Mouse (Mus musculus) spleen, embryonic (tissue): Measurements from ENCODE around the gene Lgi4.

ENCODE experiments used
- CTCF ChIA-PET: fragments of 350-600 bp; sonication (Branson Sonifier 250); formaldehyde crosslinking; loops from one replicate; lab custom pipeline; 2022; lab: Charles Lee

The Lgi4 gene

DNA sequence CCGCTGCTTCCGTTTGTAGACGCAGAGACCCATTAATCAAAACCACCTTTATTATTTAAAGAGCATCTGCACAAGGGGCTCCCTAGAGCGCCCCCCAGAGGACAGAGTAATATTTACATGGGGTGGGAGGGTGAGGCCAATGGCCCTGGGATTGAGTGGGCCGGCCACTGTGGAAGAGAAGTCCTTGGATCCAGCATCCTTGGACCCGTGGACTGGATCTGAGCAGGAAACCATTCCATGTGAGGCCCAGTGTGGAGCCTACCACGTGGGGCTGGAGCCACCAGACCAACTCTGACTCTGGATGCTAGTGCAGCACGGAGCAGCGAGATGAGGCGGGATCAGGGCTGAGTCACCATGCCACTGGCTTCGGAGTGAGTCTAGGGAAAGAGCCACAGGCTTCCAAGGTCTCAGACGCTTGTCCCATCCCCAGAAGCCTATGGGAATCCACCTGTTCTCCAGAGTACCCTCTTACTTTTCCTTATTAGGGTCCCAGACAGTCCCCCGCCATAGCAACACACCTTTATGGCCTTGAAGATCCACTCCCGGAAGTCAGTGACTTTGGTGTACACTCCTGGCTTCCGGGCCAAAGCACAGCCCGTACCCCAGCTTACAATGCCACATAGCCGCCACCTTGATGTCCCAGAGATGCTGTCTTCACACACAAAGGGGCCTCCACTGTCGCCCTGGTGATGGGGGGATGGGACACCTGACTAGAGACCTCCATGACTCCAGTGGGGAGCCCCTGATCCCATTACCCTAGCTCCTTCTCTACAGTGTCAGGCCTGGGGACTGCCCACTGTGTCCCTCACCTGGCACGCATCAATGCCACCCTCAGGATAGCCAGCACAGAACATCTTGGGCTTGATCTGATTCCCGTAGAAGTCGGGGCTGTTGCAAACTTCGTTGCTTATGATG lies 39.8 kb downstream of the Lgi4 start:
- CTCF ChIA-PET = no interaction called here

DNA sequence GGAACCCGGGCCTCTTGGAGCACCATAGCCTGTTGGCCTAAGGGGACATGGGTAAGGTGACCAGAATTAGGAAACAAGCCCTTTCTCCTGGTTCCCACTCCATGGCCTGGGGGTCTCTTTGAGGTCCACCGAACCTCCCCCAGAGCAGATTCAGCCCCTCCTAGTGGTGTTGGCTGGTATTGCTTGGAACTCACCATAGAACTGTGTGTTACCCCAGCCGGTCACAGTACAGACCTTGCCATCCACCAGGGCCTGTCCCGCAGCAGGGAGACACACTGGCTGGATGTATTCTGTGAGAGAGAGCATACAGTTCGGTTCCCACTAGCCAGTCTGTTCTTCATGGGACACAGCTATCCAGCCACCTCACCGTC lies 40.5 kb downstream of the Lgi4 start:
- CTCF ChIA-PET = no interaction called here

DNA sequence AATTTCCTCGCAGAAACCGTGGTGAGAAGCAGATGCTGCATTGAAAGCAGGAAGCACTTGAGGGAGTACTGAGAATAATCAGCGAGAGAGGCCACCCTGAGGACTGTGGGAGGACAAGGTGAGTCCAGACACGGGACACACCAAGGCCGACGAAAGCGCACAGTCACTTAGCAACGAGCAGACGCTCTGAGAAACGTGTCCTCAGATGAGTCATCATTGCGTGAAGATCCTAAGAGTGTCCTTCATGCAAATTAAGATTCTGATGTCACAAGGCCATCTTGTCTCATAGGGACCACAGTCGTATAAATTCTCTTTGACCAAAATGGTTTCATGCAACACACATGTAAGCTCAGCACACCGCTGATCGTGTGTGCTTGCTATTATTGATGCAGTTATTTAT lies 41.6 kb downstream of the Lgi4 start:
- CTCF ChIA-PET = interaction anchor here (0.7 kb wide), 1 partner anchor 319 kb away, joined by 3 read pairs; no protein-coding TSS in a partner anchor

DNA sequence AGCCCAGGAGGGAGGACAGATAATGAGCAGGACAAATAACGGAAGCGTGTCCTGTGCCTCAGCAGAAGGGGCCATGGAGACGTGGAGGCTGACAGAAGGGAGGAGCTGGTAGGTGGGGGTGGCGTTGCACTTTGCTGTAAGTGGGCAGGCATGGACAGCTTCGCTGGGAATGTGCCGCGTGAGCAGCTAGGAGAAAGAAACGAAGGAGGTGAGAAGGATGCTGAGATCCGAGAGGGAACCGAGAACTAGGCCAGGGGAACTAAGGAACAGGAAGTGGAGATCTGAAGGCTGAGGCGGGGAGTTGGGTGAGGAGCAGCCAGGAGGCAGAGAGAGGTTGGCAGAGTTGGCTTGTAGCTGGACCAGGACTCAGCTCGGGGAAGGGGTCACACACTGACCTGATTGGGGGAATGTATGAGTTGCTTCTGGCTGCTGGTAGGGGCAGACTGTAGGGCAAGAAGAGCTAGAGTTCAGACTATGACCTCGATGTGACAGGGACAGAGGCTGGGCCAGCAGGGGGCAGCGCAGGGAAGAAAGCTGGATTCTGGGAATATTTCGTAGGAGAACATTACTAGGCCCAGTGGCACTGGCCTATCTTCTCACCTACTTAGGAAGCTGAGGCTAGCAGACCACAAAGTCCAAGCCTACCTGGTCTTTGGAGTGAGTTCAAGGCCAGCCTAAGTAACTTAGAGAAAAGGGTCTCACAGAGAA lies 46.1 kb downstream of the Lgi4 start:
- CTCF ChIA-PET = no interaction called here

DNA sequence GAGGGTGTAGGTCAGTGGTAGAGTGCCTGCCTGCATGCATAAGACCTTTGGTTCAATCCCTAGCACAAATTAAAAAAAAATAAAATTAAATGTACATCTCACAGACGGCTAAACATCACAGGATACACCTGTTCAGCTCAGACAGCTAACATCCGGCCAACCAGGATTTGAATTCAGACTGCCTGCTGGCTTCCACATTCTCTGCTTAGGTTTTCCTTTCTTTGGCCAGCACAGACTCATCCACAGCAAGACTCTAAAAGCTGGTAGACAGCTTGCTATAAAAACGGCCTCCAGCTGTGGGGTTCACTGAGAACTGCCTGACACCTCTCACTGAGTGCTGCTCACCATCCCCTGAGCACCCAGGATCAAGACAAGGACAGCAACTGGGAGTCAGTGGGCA lies 47.0 kb downstream of the Lgi4 start:
- CTCF ChIA-PET = interaction anchor here (0.7 kb wide), 1 partner anchor 28 kb away, joined by 5 read pairs; no protein-coding TSS in a partner anchor

DNA sequence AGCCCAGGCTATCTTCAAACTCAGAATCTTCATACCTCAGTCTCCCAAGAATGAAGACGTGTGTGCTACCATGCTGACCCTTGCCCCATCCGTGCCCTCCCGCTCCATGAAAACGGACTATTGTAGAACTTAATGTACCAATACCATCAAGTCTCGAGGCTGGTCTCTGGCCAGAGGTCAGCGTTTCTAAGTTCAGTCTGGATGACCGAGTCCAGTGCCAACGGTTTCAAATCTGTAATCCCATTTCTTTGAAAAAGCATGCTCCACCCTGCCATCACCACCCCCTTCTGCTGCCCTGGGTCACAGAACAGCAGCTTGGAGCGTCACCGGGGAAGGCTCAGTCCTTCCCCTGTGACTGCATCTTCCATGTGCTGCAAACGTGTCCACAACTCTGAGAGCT lies 48.6 kb downstream of the Lgi4 start:
- CTCF ChIA-PET = no interaction called here

DNA sequence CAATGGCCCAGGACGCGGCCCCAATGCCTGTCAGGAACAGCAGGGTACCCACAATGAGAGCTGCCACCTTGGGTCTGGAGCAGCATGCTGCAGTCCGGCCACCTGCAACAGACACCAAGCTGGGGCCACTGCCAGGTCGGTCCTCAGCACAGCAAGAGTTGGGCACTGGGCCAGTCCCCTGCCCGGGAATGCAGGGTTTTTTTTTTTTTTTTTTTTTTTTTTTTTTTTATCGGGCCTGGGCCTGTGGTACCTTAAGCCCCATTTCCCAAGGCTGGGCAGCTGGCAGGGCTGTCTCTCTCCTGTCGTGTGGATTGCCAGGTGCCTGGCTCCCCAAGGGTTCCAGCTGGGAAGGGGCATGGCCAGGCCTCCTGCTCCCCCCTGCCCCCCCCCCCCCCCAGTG lies 49.9 kb downstream of the Lgi4 start:
- CTCF ChIA-PET = no interaction called here

DNA sequence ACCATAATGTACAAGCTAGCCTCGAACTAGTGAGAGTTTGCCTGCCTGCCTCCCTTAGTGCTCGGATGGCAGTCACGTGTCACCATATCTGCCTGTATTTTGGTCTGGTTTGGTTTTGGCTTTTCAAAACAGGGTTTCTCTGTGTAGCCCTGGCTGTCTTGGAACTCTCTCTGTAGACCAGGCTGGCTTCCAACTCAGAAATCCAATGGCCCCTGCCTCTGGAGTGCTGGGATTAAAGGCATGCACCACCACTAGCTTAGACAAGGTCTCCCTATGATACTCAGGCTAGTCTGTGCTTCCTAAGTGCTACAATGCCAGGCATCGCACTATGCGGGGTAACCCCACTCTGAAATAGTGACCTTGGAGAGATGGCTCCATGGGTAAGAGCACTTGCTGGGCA lies 50.7 kb downstream of the Lgi4 start:
- CTCF ChIA-PET = no interaction called here

DNA sequence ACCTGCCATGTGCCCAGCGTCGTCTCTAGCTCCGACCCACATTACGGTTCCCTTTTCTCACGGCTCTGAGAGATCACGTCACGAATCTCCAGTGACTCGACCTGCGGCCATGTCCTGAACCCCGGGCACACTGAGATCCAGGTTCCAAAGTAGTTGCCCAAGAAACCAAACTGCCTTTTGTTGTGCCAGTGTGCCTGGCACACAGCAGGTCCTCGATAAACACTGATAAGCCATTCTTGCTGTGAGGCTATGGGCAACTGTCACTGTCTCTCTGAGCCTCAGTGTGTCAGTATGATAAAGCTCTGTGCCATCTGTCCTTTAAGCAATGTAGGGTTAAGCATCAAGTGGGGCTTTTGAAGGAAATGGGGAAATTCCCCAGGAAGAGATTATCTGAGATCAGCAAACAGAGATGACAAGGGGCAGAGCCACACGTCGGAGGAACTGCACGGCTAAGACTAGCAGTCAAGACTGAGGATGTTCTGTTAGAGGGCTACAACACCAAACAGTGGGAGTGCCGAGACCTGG lies 51.8 kb downstream of the Lgi4 start:
- CTCF ChIA-PET = no interaction called here

DNA sequence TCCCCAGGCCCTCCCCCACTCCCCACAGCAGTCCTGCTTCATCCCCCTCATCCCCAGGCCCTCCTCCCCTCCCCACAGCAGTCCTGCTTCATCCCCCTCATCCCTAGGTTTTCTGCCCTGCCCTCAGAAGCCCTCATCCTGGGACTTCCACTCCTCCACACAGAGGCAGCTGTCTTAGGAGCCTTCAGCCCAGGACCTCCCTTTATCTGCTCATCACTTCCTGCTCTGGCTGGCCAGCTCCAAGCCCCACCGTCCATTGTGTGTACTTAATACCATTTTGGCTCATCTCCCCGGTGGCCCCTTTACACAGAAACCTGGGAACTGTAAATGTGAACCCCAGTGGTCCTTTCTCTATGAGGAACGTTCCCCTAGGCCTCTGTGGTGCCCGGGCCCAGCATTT lies 52.9 kb downstream of the Lgi4 start:
- CTCF ChIA-PET = no interaction called here

DNA sequence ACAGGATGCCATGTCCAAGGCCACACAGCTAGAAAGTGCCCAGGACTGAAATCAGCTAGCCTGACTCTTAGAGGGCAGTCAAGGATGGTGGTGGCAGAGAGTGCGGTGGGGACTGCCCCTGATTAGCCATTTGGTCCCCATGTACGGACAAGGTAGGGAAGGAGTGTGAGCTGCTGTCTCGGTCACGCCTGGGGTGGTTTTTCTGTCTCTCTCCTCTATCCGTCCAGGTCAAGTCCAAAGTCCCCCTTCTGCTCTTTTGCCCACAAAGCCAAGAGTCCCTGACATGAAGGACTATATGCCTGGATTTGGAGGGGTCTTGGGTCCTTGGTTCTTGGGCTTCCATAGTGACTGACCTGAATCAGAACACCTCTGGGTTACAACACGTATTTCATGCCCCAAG lies 54.7 kb downstream of the Lgi4 start:
- CTCF ChIA-PET = no interaction called here

DNA sequence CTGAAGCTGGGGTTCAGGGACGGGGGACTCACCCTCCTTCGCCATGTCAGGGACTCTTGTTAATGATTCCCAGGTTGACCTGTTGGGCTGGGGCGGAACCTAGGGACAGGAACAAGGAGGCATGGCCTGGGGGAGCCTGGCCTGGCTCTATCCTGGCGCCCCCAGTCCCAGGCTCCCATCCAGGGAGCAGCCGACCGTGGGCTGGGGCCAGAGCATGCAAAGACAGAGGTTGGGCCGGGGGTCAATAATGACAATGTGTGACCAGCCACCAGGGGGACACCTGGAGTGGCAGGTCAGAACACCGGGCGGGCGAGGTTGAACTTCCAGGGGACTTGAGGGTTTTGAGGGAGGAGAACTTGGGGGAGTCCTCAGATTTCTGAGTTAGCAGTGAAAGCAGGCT lies 55.5 kb downstream of the Lgi4 start:
- CTCF ChIA-PET = no interaction called here

DNA sequence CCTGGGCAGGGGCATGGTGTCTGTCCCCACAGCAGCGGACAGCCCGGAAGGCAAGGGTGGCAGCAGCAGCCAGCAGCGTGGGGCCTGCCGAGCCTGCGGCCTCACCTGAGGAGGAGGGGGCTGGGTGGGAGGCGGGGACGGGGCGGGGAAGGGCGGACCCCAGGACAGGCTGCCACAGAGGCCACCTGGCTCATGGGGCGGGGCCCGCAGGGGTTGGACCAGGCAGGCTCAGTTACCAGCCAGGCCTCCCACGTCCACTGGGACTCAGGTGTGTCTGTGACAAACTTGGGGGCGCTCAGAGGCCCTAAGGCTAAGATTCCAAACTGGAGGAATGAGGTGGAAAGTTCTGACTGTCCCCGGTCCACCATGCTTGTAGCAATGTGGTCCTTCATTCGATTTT lies 56.0 kb downstream of the Lgi4 start, which contains the start of gene Hpn:
Gene Hpn (minus strand): TSS at position 109 of the 400 bp plus-strand sequence.
- CTCF ChIA-PET = no interaction called here

DNA sequence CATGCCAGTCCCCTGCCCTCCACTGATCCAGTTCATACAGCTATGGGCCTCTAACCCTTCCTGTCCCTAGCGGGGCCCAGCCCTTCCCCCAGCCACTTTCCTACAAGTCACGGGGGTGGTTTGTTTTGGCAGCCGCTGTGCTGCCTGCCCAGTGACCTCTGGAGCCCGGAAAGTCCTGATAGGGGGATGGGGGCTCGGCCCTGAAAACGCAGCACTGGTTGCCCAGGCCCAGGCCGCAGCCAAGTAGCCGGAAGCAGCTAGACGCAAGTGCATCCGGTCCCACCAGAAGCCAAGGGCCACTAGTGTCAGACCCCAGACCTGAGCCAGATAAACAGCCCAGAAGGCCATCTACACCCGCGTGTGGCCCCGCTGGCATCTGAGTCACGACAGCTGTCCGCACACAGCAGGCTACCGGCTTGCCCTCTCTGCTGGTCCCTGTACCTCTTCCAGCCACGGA lies 56.5 kb downstream of the Lgi4 start:
- CTCF ChIA-PET = no interaction called here

DNA sequence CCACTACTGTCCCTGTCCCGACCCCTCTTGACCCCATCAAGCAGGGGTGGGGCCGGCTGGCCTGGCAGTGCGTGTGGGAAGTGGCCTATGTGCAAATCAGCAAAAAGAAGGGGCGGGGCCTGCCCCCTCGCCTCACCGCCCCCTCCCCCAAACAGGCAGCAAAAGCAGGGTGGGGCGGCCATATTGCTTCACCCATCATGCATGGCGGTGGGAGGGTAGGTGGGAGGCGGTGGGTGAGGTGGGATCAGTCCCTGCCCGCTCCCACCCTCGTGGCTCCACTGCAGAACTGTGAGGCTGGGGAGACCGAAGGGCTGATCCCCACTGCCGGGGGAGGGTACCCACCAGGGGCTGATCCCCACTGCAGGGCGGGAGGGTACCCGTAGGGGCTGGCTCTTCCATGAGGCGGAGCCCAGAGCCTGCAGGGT lies 57.6 kb downstream of the Lgi4 start:
- CTCF ChIA-PET = no interaction called here

DNA sequence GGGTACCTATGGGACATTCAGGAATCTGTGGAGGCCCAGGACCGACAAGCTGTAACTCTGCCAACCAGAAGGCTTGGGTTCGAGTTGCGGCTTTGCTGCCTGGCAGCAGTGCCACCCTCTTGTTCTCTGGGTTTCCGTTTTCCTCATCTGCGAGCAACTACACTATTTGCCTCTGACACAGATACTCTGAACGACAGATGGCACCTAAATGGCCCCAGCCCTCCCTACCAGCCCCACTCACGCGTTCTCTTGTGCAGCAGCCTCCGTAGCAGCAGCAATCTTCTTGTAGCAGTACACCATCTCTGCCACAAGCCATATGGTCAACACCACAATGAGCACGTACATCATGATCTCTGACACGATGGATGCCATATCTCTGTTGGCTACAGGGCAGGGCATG lies 58.3 kb downstream of the Lgi4 start:
- CTCF ChIA-PET = no interaction called here

DNA sequence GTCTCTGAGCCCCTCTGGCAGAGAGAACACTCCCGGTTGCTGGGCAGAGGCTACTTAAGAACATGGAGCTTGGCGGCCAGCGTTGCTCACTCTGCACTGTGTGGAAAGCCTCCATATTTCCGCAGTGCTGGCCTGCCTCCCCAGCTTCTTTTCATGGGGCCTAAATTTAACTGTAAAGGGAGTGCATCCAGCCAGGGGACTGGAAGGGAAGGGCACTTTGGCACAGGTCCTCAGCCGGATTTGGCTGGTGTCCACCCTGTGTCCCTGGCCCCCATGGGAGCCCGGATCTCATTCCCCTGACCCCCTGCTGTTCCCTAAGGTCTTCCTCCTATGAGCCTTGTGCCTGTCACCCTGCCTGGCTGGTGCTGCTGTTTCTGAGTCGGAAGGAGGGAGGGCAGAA lies 59.3 kb downstream of the Lgi4 start:
- CTCF ChIA-PET = no interaction called here

DNA sequence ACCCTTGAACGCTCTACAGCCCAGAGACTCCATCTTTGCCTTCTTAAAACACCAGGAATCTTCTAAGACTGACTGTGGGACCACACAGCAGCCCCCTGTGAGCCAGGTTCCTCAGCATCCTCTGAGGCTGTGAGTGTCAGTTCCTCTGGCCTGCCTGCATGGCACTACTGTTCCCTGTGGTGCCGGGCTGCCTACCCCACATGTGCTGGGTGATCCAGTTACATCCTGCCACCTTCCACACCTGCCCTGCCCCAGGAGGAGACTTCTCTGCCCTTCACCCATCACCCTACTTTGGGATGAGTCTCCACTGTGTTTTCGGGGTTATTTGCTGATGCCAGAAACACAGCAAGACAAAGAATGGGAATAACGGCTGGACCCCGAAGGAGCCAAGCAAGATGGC lies 60.4 kb downstream of the Lgi4 start:
- CTCF ChIA-PET = no interaction called here
